Mouse (Mus musculus) embryonic facial prominence, embryonic 14.5 days (tissue): ENCODE data around the gene Galnt9. TPM values are rescaled to one million over a fixed set of nuclear protein-coding genes. Genes with fewer than 3 reads are reported as not detected.
A peak's percentile ranks its signal among the peaks of the same experiment; 100 is the strongest.

Source experiments
- ATAC-seq: fragments of 200-750 bp; cut with Nextera tagmentation; 2 replicates; pipeline ENCODE4 v1.8.0; 2017; ENCODE audit warnings: low read depth, moderate number of reproducible peaks, moderate TSS enrichment
- DNase-seq: peaks from one replicate; pipeline ENCODE4 v3.0.0-alpha.2; 2015; ENCODE audit warnings: low spot score
- H3K27ac ChIP-seq: fragments of 300-500 bp; sonication (generic); replicated peaks from 2 replicates; pipeline ENCODE4 v1.5.1; 2014; ENCODE audit warnings: low read depth, mild to moderate bottlenecking, low read length, moderate library complexity
- H3K27me3 ChIP-seq: fragments of 300-500 bp; sonication (generic); replicated peaks from 2 replicates; pipeline ENCODE4 v1.6.1; 2014; ENCODE audit warnings: low read length; ENCODE audit not compliant: control insufficient read depth, insufficient read depth
- H3K36me3 ChIP-seq: fragments of 300-500 bp; sonication (generic); 2 replicates; pipeline ENCODE4 v1.6.1; 2014; ENCODE audit warnings: low read length, mixed read lengths; ENCODE audit not compliant: control insufficient read depth, insufficient read depth
- H3K4me1 ChIP-seq: fragments of 300-500 bp; sonication (generic); 2 replicates; pipeline ENCODE4 v1.6.1; 2014; ENCODE audit warnings: antibody characterized with exemption, low read length; ENCODE audit not compliant: control insufficient read depth, insufficient read depth
- H3K4me2 ChIP-seq: fragments of 300-500 bp; sonication (generic); 2 replicates; pipeline ENCODE4 v1.6.1; 2014; ENCODE audit warnings: low read depth, mild to moderate bottlenecking, low read length, moderate library complexity, mixed read lengths
- H3K4me3 ChIP-seq: fragments of 300-500 bp; sonication (generic); 2 replicates; pipeline ENCODE4 v1.5.1; 2014; ENCODE audit warnings: low read depth, mild to moderate bottlenecking, low read length
- H3K9ac ChIP-seq: fragments of 300-500 bp; sonication (generic); 2 replicates; pipeline ENCODE4 v1.6.1; 2014; ENCODE audit warnings: low read depth, mild to moderate bottlenecking, low read length, moderate library complexity, mixed read lengths
- H3K9me3 ChIP-seq: fragments of 300-500 bp; sonication (generic); 2 replicates; pipeline ENCODE4 v1.6.1; 2016; ENCODE audit warnings: low read length; ENCODE audit not compliant: control insufficient read depth
- WGBS: fragments of 180-500 bp; shearing (Covaris S2); extraction: QIAGEN DNeasy Blood & Tissue Kit; methylation state at CpG from one replicate; pipeline ENCODE4 v1.1.7; 2014; 5-methylcytosine and 5-hydroxymethylcytosine counted together
- polyA plus RNA-seq: library from polyadenylated mRNA; unstranded; fragments of >200 nt; fragmentation: Nextera tagmentation; extraction: Ambion mirVana; gene quantifications from 2 replicates; pipeline ENCODE4 v1.2.1, GENCODE M21; 2014

Galnt9 gene
- polyA plus RNA-seq = 1.6 and 2.5 TPM in 2 replicates

DNA sequence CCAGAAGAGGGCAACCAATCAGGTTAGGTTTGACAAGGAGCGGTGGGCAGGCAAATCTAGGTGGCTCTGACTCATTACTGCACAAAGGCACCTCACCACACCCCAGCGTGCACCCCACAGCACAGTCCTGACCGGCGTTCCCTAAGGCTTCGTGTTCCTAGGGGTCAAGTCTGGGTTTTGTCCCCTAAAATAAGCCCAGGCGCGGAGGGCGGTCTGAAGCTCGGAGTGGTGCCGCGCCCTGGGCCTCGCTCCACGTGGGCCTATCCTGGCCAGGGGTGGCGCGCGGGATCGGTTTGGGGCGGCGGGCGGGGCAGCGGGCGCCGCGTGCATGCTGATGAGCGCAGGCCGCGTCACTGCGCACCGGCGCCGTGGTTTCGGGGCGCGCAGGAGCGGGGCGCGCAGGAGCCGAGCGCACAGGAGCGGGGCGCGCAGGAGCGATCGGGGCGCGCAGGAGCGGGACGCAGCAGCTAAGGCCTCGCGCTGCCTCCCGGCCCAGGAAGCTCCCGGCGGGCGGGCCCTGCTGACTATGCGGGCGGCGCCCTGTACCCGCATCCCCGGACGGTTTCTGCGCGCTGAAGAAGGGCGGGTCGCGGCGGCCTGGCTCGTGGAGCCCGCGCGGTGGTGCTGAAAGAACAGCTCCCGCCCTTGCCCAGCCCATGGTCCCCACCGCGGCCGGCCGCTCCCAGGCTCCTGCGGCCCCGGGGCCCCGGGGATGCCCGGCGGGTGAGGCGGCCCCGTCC, at the start of gene Galnt9:
Gene Galnt9, plus strand, starts transcription at position 405 of the 740 bp plus-strand sequence.
- Histone ChIP-seq H3K9ac (0 out of 2 replicates have a peak within 1 kb of the TSS, but pooled peaks have one; percentile 35), H3K36me3 (no peaks in the 10 kb centered on the region), H3K4me2 (peak within 1 kb of the TSS; percentile 68), H3K4me1 (no peaks in the 10 kb centered on the region), H3K9me3 (no peaks in the 10 kb centered on the region), H3K4me3 (peak within 1 kb of the TSS; percentile 42), H3K27ac (no peak within 1 kb of the TSS), H3K27me3 (peaks cover 49% of the 10 kb centered on the region)
- peak; percentile 72 for DNase-seq
- under 1% methylated on average over 31 of the region's 82 CpGs for WGBS
- ATAC-seq = peak; percentile 87

DNA sequence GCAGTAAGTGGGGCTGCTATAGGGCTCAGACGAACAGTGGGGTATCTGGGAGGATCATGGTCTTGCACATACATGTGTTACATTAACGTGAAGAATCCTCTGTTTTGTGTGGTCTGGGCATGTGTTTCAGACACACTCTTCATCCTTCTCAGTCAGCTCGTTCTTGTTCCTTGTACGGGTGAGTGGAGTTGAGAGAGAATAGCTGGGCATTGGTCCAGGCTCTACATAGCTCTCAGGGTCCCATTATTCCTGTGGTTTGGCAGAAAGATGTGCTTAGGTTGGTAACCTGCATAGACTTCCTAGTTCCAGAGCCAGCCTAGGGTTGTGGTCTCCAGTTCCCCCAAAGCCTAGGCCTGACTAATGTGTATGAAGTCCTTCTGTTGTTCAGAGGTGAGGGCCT, 49.8 kb upstream of the Galnt9 start:
- DNase-seq (peak; percentile 62), ATAC-seq (peak; percentile 63)
- H3K27me3 ChIP-seq = no peaks in the 10 kb centered on the region
- no peaks in the 10 kb centered on the region for H3K9me3 ChIP-seq
- 0 out of 2 replicates have a peak overlapping the region, but pooled peaks have one; percentile 7 for H3K9ac ChIP-seq
- H3K4me1 ChIP-seq = peaks cover 18% of the 10 kb centered on the region
- no peak overlapping the region for H3K4me3 ChIP-seq
- WGBS = 38% methylated on average over 4 of the region's 4 CpGs
- H3K27ac ChIP-seq = no peak overlapping the region; the same call in 1 of the 2 replicates
- no peaks in the 10 kb centered on the region for H3K36me3 ChIP-seq
- no peak overlapping the region for H3K4me2 ChIP-seq

DNA sequence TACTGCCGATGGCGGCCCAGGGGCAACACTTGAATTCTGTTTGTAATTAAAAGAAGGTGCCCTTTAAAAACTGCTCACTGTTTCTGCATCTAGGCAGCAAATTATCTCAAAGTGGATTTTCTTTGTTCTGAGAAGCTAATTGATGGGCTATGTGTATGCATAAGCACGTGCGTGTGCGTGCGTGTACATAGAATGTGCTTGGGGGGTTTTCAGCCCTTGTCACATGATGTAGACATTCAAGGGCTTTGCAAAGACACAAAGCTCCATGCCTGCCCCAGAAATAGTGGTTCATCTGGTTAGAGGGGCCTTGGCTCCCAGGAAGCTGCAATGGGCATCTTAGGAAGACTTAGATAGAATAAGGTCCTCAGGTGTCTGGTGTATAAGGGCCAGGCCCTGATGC, 49.1 kb upstream of the Galnt9 start:
- WGBS = 48% methylated on average over 6 of the region's 6 CpGs
- Histone ChIP-seq H3K36me3 (no peaks in the 10 kb centered on the region), H3K4me1 (peaks cover 18% of the 10 kb centered on the region), H3K4me3 (no peak overlapping the region), H3K9me3 (no peaks in the 10 kb centered on the region), H3K4me2 (no peak overlapping the region), H3K27me3 (no peaks in the 10 kb centered on the region), H3K9ac (0 out of 2 replicates have a peak overlapping the region, but pooled peaks have one; percentile 7), H3K27ac (no peak overlapping the region; the same call in 1 of the 2 replicates)
- ATAC-seq (no peak), DNase-seq (no peak)

DNA sequence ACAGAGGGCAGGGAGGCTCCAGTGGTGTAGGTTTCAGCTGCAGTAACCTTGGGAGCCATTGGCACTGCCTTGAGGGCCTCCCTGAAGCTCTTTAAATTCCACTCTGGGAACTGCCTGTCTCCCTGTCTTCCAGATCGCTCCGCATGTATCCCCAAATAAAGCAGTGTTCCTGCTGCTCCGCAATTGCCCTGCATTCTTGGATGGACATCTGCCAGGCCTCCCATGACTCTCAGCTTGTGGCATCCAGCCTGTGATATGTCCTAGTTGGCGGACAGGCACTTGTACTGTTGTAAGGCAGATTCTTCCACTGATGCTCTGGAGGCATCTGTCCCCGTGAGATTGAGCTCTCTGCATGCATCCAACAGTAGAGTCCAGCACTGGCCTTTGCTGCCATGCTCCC, 46.6 kb upstream of the Galnt9 start:
- no peak for ATAC-seq
- 70% methylated on average over 5 of the region's 5 CpGs for WGBS
- H3K4me1 ChIP-seq = peaks cover 18% of the 10 kb centered on the region

DNA sequence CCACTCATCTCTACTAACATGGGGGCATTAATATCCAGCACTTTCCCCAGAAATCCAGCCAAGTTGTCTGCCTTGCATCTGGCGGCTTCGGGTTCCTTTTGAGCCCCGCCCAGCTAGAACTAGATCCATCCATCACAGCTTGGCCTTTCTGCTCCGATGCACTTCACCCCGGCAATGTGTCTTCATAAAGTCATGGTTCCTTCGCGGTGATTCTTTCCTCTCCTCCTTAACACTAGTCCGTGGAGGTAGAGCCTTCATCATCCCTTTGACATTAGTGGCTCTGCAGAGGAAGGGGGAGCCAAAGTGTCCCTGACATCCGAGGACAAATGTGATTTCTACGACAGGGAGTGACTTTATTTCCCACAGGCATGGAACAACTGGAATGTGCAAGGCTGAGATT, 46.1 kb upstream of the Galnt9 start:
- DNase-seq = no peak
- 59% methylated on average over 10 of the region's 10 CpGs for WGBS
- H3K27me3 ChIP-seq = no peaks in the 10 kb centered on the region

More for the DNA sequence above, 46.6 kb upstream of the Galnt9 start:
- H3K4me2 ChIP-seq = no peak overlapping the region
- H3K4me3 ChIP-seq = no peak overlapping the region
- H3K27ac ChIP-seq = no peak overlapping the region
- no peaks in the 10 kb centered on the region for H3K27me3 ChIP-seq
- no peak overlapping the region for H3K9ac ChIP-seq
- H3K36me3 ChIP-seq = no peaks in the 10 kb centered on the region
- no peaks in the 10 kb centered on the region for H3K9me3 ChIP-seq
- no peak for DNase-seq

GRCm38 (mm10) chr5:110500233-110500632, 43.9 kb upstream of the Galnt9 start:
- Histone ChIP-seq H3K9ac (no peak overlapping the region), H3K4me1 (peaks cover 7% of the 10 kb centered on the region; the same call in 1 of the 2 replicates), H3K4me3 (no peak overlapping the region), H3K27ac (no peak overlapping the region), H3K27me3 (no peaks in the 10 kb centered on the region), H3K9me3 (no peaks in the 10 kb centered on the region), H3K4me2 (no peak overlapping the region), H3K36me3 (no peaks in the 10 kb centered on the region)
- ATAC-seq (no peak), DNase-seq (no peak)
- 57% methylated on average over 4 of the region's 4 CpGs for WGBS

More for the DNA sequence above, 46.1 kb upstream of the Galnt9 start:
- Histone ChIP-seq H3K9ac (no peak overlapping the region), H3K4me1 (peaks cover 18% of the 10 kb centered on the region), H3K9me3 (no peaks in the 10 kb centered on the region), H3K27ac (no peak overlapping the region), H3K36me3 (no peaks in the 10 kb centered on the region), H3K4me2 (no peak overlapping the region), H3K4me3 (no peak overlapping the region)
- no peak for ATAC-seq

- Histone ChIP-seq H3K36me3 (no peaks in the 10 kb centered on the region), H3K4me2 (no peak overlapping the region), H3K27me3 (no peaks in the 10 kb centered on the region), H3K4me3 (no peak overlapping the region), H3K27ac (no peak overlapping the region), H3K4me1 (peaks cover 3% of the 10 kb centered on the region; the same call in 1 of the 2 replicates), H3K9ac (no peak overlapping the region), H3K9me3 (no peaks in the 10 kb centered on the region)
- 98% methylated on average over 3 of the region's 3 CpGs for WGBS
- no peak for DNase-seq
- ATAC-seq = no peak
These were observed 40.8 kb upstream of the Galnt9 start for GRCm38 (mm10) chr5:110503361-110503760.

GRCm38 (mm10) chr5:110505611-110506294, 38.4 kb upstream of the Galnt9 start:
- Histone ChIP-seq H3K4me2 (no peak overlapping the region), H3K27ac (no peak overlapping the region), H3K4me3 (no peak overlapping the region), H3K36me3 (no peaks in the 10 kb centered on the region), H3K9me3 (no peaks in the 10 kb centered on the region), H3K9ac (no peak overlapping the region), H3K27me3 (no peaks in the 10 kb centered on the region), H3K4me1 (no peaks in the 10 kb centered on the region)
- WGBS = 41% methylated on average over 9 of the region's 10 CpGs
- ATAC-seq (no peak), DNase-seq (no peak)
